Mouse (Mus musculus) midbrain, embryonic 11.5 days (tissue): ENCODE measurements at regions not wholly inside any gene's neighbourhood (a gene's known extent, or its start where the extent isn't known, plus 50 kb on each side); places are given as distances from the start of the nearest gene placed in this dataset.
A peak's percentile ranks its signal among the peaks of the same experiment; 100 is the strongest.

ENCODE experiments used
- ATAC-seq: fragments of 200-750 bp; cut with Nextera tagmentation; 2 replicates; pipeline ENCODE4 v1.8.0; 2017; ENCODE audit warnings: moderate TSS enrichment, moderate library complexity; ENCODE audit not compliant: low FRiP score
- DNase-seq: peaks from one replicate; pipeline ENCODE4 v3.0.0; 2015; ENCODE audit warnings: low spot score; ENCODE audit errors: missing footprints
- H3K27ac ChIP-seq: fragments of 300-500 bp; sonication (generic); 2 replicates; pipeline ENCODE4 v1.5.1; 2014; ENCODE audit warnings: low read depth, low read length
- H3K27me3 ChIP-seq: fragments of 300-500 bp; sonication (generic); 2 replicates; pipeline ENCODE4 v1.6.1; 2014; ENCODE audit warnings: mild to moderate bottlenecking, low read length, moderate library complexity, mixed read lengths; ENCODE audit not compliant: control insufficient read depth, insufficient read depth
- H3K36me3 ChIP-seq: fragments of 300-500 bp; sonication (generic); 2 replicates; pipeline ENCODE4 v1.6.1; 2014; ENCODE audit warnings: mild to moderate bottlenecking, low read length, moderate library complexity, mixed read lengths; ENCODE audit not compliant: control insufficient read depth, insufficient read depth
- H3K4me1 ChIP-seq: fragments of 300-500 bp; sonication (generic); 2 replicates; pipeline ENCODE4 v1.6.1; 2014; ENCODE audit warnings: low read length; ENCODE audit not compliant: control insufficient read depth, insufficient read depth
- H3K4me2 ChIP-seq: fragments of 300-500 bp; sonication (generic); 2 replicates; pipeline ENCODE4 v1.6.1; 2014; ENCODE audit warnings: mild to moderate bottlenecking, moderate library complexity
- H3K4me3 ChIP-seq: fragments of 300-500 bp; sonication (generic); 2 replicates; pipeline ENCODE4 v1.5.1; 2014; ENCODE audit warnings: low read depth, low read length
- H3K9ac ChIP-seq: fragments of 300-500 bp; sonication (generic); 2 replicates; pipeline ENCODE4 v1.6.1; 2014; ENCODE audit warnings: low read length
- H3K9me3 ChIP-seq: fragments of 300-500 bp; sonication (generic); 2 replicates; pipeline ENCODE4 v1.6.1; 2016; ENCODE audit warnings: low read length; ENCODE audit not compliant: control insufficient read depth
- WGBS: fragments of 180-500 bp; shearing (Covaris S2); extraction: QIAGEN DNeasy Blood & Tissue Kit; methylation state at CpG from one replicate; pipeline ENCODE4 v1.1.7; 2014; 5-methylcytosine and 5-hydroxymethylcytosine counted together

DNA sequence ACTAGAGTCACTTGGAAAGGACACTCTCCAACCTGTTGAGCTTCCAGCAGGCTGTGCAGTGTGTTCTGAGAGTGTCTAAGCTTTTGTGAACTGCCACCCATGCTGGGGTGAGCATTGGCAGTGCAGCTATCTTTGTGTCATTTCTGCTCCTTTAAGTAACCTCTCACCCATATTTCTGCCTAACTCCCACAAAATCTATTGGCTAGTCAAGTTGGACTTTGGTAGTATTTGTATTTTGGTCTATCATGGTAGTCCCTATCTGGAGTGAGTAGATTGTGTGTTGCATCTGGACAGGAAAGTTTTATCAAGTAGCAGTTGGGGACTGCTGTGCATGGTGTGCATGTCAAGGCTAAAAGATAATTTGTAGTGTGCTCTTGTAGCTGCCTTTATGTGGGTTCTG lies 132.6 kb upstream of the Tfap2d start:
- H3K4me1 ChIP-seq, result no peaks in the 10 kb centered on the region
- DNase-seq (no peak), ATAC-seq (no peak)

DNA sequence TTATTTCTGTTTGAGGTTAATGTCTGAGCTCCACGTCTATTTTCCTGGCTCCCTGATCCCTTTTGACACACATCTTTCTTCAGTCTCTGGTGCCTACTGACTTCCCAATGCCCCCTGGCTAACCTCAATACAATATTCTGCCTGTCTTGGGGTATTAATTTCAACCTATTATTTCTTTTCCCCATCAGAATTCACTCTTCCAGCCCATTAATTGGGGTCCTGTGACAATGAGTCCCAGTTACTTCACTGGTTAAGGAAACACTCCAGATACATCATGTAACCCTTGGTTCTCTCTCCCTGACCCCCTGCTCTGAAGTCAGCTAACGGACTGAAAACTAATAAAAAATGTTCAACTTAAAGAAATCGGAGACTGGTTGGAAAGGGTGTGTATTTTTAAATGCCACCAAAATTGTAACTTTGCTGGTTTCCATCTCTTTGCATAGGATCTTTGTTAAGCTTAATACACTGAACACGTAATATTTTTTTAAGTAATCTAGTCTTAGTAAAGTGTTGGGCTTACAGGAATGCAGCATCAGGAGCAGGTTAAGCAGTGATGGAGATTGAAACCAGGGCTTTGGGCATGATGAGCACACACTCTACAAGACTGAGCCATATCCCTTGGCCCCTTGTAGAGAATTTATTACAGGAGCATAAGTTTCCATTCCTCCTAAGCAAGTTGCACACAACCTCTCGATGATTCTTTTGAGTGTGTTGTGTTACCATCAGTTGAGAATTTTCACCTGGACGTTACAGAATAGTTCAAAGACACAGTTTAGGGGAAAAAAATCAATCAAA lies 128.8 kb upstream of the Tfap2d start:
- ATAC-seq, result no peak
- Histone ChIP-seq H3K4me3 (no peak overlapping the region), H3K36me3 (no peaks in the 10 kb centered on the region), H3K27ac (no peak overlapping the region), H3K9me3 (no peaks in the 10 kb centered on the region), H3K4me2 (no peak overlapping the region), H3K4me1 (no peaks in the 10 kb centered on the region), H3K9ac (no peak overlapping the region), H3K27me3 (no peaks in the 10 kb centered on the region)
- WGBS, result 87% methylated on average over 6 of the region's 6 CpGs
- peak; percentile 56 for DNase-seq

More for the DNA sequence above, 132.6 kb upstream of the Tfap2d start:
- Histone ChIP-seq H3K4me2 (no peak overlapping the region), H3K9me3 (no peaks in the 10 kb centered on the region), H3K9ac (no peak overlapping the region), H3K36me3 (no peaks in the 10 kb centered on the region), H3K4me3 (no peak overlapping the region), H3K27ac (no peak overlapping the region), H3K27me3 (no peaks in the 10 kb centered on the region)

- Histone ChIP-seq H3K4me3 (no peak overlapping the region), H3K4me1 (no peaks in the 10 kb centered on the region), H3K9ac (no peak overlapping the region), H3K27me3 (no peaks in the 10 kb centered on the region), H3K9me3 (no peaks in the 10 kb centered on the region), H3K36me3 (no peaks in the 10 kb centered on the region), H3K27ac (no peak overlapping the region), H3K4me2 (no peak overlapping the region)
- ATAC-seq (no peak), DNase-seq (peak; percentile 67)
- WGBS, result 94% methylated on average over 2 of the region's 2 CpGs
These were observed 127.9 kb upstream of the Tfap2d start for GRCm38 (mm10) chr1:18974860-18975439.

GRCm38 (mm10) chr1:18975500-18975899 lies 127.3 kb upstream of the Tfap2d start:
- Histone ChIP-seq H3K9ac (no peak overlapping the region), H3K4me2 (no peak overlapping the region), H3K4me1 (no peaks in the 10 kb centered on the region), H3K27me3 (no peaks in the 10 kb centered on the region), H3K9me3 (no peaks in the 10 kb centered on the region), H3K36me3 (no peaks in the 10 kb centered on the region), H3K27ac (no peak overlapping the region), H3K4me3 (no peak overlapping the region)
- DNase-seq (peak; percentile 71), ATAC-seq (no peak)
- WGBS, result 84% methylated on average over 2 of the region's 2 CpGs

GRCm38 (mm10) chr1:18976705-18977309 lies 126.0 kb upstream of the Tfap2d start:
- no peak overlapping the region for H3K9ac ChIP-seq

GRCm38 (mm10) chr1:18979141-18979540 lies 123.7 kb upstream of the Tfap2d start:
- Histone ChIP-seq H3K36me3 (no peaks in the 10 kb centered on the region), H3K9me3 (no peaks in the 10 kb centered on the region), H3K4me3 (no peak overlapping the region), H3K27ac (no peak overlapping the region), H3K27me3 (no peaks in the 10 kb centered on the region), H3K9ac (no peak overlapping the region), H3K4me2 (no peak overlapping the region), H3K4me1 (no peaks in the 10 kb centered on the region)
- WGBS, result 91% methylated on average over 2 of the region's 2 CpGs
- DNase-seq (peak; percentile 71), ATAC-seq (no peak)

More at GRCm38 (mm10) chr1:18976705-18977309, 126.0 kb upstream of the Tfap2d start:
- Histone ChIP-seq H3K36me3 (no peaks in the 10 kb centered on the region), H3K4me1 (no peaks in the 10 kb centered on the region), H3K4me2 (no peak overlapping the region), H3K4me3 (no peak overlapping the region), H3K27me3 (no peaks in the 10 kb centered on the region), H3K9me3 (no peaks in the 10 kb centered on the region), H3K27ac (no peak overlapping the region)
- ATAC-seq (no peak), DNase-seq (peak; percentile 87)
- 47% methylated on average over 10 of the region's 10 CpGs for WGBS

- H3K9me3 ChIP-seq, result no peaks in the 10 kb centered on the region
- DNase-seq, result no peak
- WGBS, result 92% methylated on average over 1 of the region's 1 CpGs
- H3K36me3 ChIP-seq, result no peaks in the 10 kb centered on the region
- no peak for ATAC-seq
- H3K4me2 ChIP-seq, result no peak overlapping the region
- H3K9ac ChIP-seq, result no peak overlapping the region
- H3K27ac ChIP-seq, result no peak overlapping the region
- no peaks in the 10 kb centered on the region for H3K27me3 ChIP-seq
- no peak overlapping the region for H3K4me3 ChIP-seq
- no peaks in the 10 kb centered on the region for H3K4me1 ChIP-seq
These were observed 86.0 kb upstream of the Tfap2d start for GRCm38 (mm10) chr1:19016778-19017177.
